In genomic region chr13:69991892-69992261, GRCm38 (mm10) we compare ENCODE assay signal across 12 mouse cellular contexts.
A peak's percentile ranks its signal among the peaks of the same experiment; 100 is the strongest.
DNase-seq lines count a peak whose midpoint lies in the region; ATAC-seq lines count a peak whose summit lies in the region.
"Had no signal": no experiment of that assay in that cellular context is flagged by ENCODE, and none has a peak within 500 bp of the region (broad histone marks: within the 10 kb centered on the region; RNA-seq: fewer than 3 reads in every experiment).

No protein-coding gene starts in this region.

- H3K9ac ChIP-seq in forebrain, embryonic 13.5 days: peak overlapping the region; percentile 47
- H3K9ac ChIP-seq in neural tube, embryonic 13.5 days: peak overlapping the region; percentile 57
- H3K9ac ChIP-seq: lung, embryonic 15.5 days; midbrain, embryonic 12.5 days had no signal

- H3K4me2 ChIP-seq in forebrain, embryonic 13.5 days: peak overlapping the region; percentile 40
- H3K4me2 ChIP-seq in neural tube, embryonic 13.5 days: peak overlapping the region; percentile 31
- H3K4me2 ChIP-seq: lung, embryonic 15.5 days; midbrain, embryonic 12.5 days had no signal

- H3K36me3 ChIP-seq in forebrain, embryonic 13.5 days (ENCODE audit: poor library complexity, severe bottlenecking): no peaks in the 10 kb centered on the region
- H3K36me3 ChIP-seq in forebrain, embryonic 10.5 days (replicated peaks): no peaks in the 10 kb centered on the region
- no peaks in the 10 kb centered on the region for H3K36me3 ChIP-seq in neural tube, embryonic 13.5 days
- H3K36me3 ChIP-seq: G1E; lung, embryonic 15.5 days; midbrain, embryonic 12.5 days had no signal

- ATAC-seq in forebrain, embryonic 13.5 days: peak; percentile 50
- ATAC-seq in neural tube, embryonic 13.5 days (ENCODE audit: low read depth): no peak
- ATAC-seq: intestine, postnatal 0 days had no signal

- no peaks in the 10 kb centered on the region for H3K9me3 ChIP-seq in forebrain, embryonic 13.5 days (replicated peaks)
- H3K9me3 ChIP-seq in forebrain, embryonic 10.5 days: no peaks in the 10 kb centered on the region
- H3K9me3 ChIP-seq in neural tube, embryonic 13.5 days: no peaks in the 10 kb centered on the region
- H3K9me3 ChIP-seq: lung, embryonic 15.5 days; midbrain, embryonic 12.5 days had no signal

- no peak overlapping the region; the same call in 1 of the 2 replicates for H3K4me3 ChIP-seq in forebrain, embryonic 13.5 days
- no peak overlapping the region for H3K4me3 ChIP-seq in forebrain, embryonic 10.5 days
- H3K4me3 ChIP-seq in neural tube, embryonic 13.5 days: no peak overlapping the region
- H3K4me3 ChIP-seq: lung, embryonic 15.5 days; midbrain, embryonic 12.5 days had no signal

- H3K27ac ChIP-seq in forebrain, embryonic 13.5 days: peak overlapping the region; percentile 59
- no peak overlapping the region for H3K27ac ChIP-seq in forebrain, embryonic 10.5 days
- peak overlapping the region; percentile 52 for H3K27ac ChIP-seq in neural tube, embryonic 13.5 days (replicated peaks)
- H3K27ac ChIP-seq: lung, embryonic 15.5 days; midbrain, embryonic 12.5 days had no signal

- H3K27me3 ChIP-seq in forebrain, embryonic 13.5 days: no peaks in the 10 kb centered on the region
- peaks cover 6% of the 10 kb centered on the region; the same call in 1 of the 2 replicates for H3K27me3 ChIP-seq in forebrain, embryonic 10.5 days (ENCODE audit: poor library complexity, severe bottlenecking)
- H3K27me3 ChIP-seq in neural tube, embryonic 13.5 days: no peaks in the 10 kb centered on the region
- H3K27me3 ChIP-seq: lung, embryonic 15.5 days had no signal

- DNase-seq in forebrain, embryonic 10.5 days (ENCODE audit: extremely low spot score, low spot score): no peak
- DNase-seq in brain, embryonic 18.5 days (ENCODE audit: low read depth, low spot score): peak; percentile 39
- DNase-seq in layer of hippocampus, adult 8-10 months (ENCODE audit: low spot score in 2 of 2): peak; percentile 39 to 56
- DNase-seq in adrenal gland, postnatal 25 days: no peak
- no peak for DNase-seq in lung, adult 18-20 months
- no peak for DNase-seq in cerebellum, postnatal 10 days

- WGBS in forebrain, embryonic 13.5 days: 41% methylated on average over 14 of the region's 14 CpGs
- 64% methylated on average over 14 of the region's 14 CpGs for WGBS in forebrain, embryonic 10.5 days
- 39% methylated on average over 14 of the region's 14 CpGs for WGBS in neural tube, embryonic 13.5 days

- peaks cover 49% of the 10 kb centered on the region for H3K4me1 ChIP-seq in forebrain, embryonic 13.5 days
- peaks cover 26% of the 10 kb centered on the region for H3K4me1 ChIP-seq in forebrain, embryonic 10.5 days
- H3K4me1 ChIP-seq in neural tube, embryonic 13.5 days (replicated peaks): peaks cover 33% of the 10 kb centered on the region

Comparison
In these comparisons a context has a peak if more than half of its experiments do, and no peak if none do; other contexts are left out.
1. DNase-seq: peak in brain, embryonic 18.5 days (single experiment) and layer of hippocampus, adult 8-10 months (2 of 2); none in forebrain, embryonic 10.5 days (single experiment), adrenal gland, postnatal 25 days (single experiment), lung, adult 18-20 months (0 of 2) and cerebellum, postnatal 10 days (0 of 2).